Comparison of ENCODE assay signal across 10 mouse cellular contexts in genomic region chr6:72873338-72873737, GRCm38 (mm10). TPM values are rescaled to one million over a fixed set of nuclear protein-coding genes. Genes with fewer than 3 reads are reported as not detected.
A peak's percentile ranks its signal among the peaks of the same experiment; 100 is the strongest.
DNase-seq lines count a peak whose midpoint lies in the region; ATAC-seq and TF ChIP-seq lines count a peak whose summit lies in the region.
"Had no signal": no experiment of that assay in that cellular context is flagged by ENCODE, and none has a peak within 500 bp of the region (broad histone marks: within the 10 kb centered on the region; RNA-seq: fewer than 3 reads in every experiment).

No protein-coding gene starts in this region.

- no peak for TF ChIP-seq CTCF in heart, adult 2 months (IDR thresholded peaks at IDR 0.05)

- WGBS in heart, adult 2 months = 63% methylated on average over 3 of the region's 3 CpGs
- 78% methylated on average over 3 of the region's 3 CpGs for WGBS in heart, embryonic 10.5 days
- 84% methylated on average over 3 of the region's 3 CpGs for WGBS in forebrain, embryonic 14.5 days
- WGBS in forebrain, embryonic 16.5 days = 85% methylated on average over 3 of the region's 3 CpGs

- no peaks in the 10 kb centered on the region for H3K27me3 ChIP-seq in heart, adult 2 months (ENCODE audit: control insufficient read depth, insufficient read depth, low read length)
- H3K27me3 ChIP-seq in heart, embryonic 10.5 days (ENCODE audit: insufficient read depth, poor library complexity, severe bottlenecking) = no peaks in the 10 kb centered on the region
- no peaks in the 10 kb centered on the region for H3K27me3 ChIP-seq in forebrain, embryonic 14.5 days (replicated peaks; ENCODE audit: control insufficient read depth, insufficient read depth, low read length)
- H3K27me3 ChIP-seq in forebrain, embryonic 16.5 days (replicated peaks; ENCODE audit: control insufficient read depth, insufficient read depth, low read length) = no peaks in the 10 kb centered on the region
- H3K27me3 ChIP-seq: liver, embryonic 15.5 days; neural tube, embryonic 12.5 days had no signal

- intact Hi-C loops in heart, adult 2 months (cut with DNase I) = no loop called here

- no peak overlapping the region for H3K9ac ChIP-seq in heart, adult 2 months (ENCODE audit: low read depth, low read length)
- H3K9ac ChIP-seq in forebrain, embryonic 14.5 days (ENCODE audit: low read length) = no peak overlapping the region
- H3K9ac ChIP-seq in forebrain, embryonic 16.5 days (replicated peaks; ENCODE audit: low read depth, low read length) = no peak overlapping the region
- H3K9ac ChIP-seq: liver, embryonic 15.5 days; neural tube, embryonic 12.5 days had no signal

- no peak overlapping the region for H3K4me2 ChIP-seq in forebrain, embryonic 14.5 days (ENCODE audit: low read length)
- H3K4me2 ChIP-seq in forebrain, embryonic 16.5 days (ENCODE audit: low read length) = no peak overlapping the region
- H3K4me2 ChIP-seq: liver, embryonic 15.5 days; neural tube, embryonic 12.5 days had no signal

- H3K27ac ChIP-seq in heart, adult 2 months = peak overlapping the region; percentile 67
- no peak overlapping the region for H3K27ac ChIP-seq in heart, embryonic 10.5 days
- H3K27ac ChIP-seq in forebrain, embryonic 14.5 days (ENCODE audit: low read depth, low read length) = no peak overlapping the region
- no peak overlapping the region for H3K27ac ChIP-seq in forebrain, embryonic 16.5 days (ENCODE audit: low read length)
- H3K27ac ChIP-seq: liver, embryonic 15.5 days; neural tube, embryonic 12.5 days had no signal

- TF ChIP-seq POLR2A in heart, adult 2 months (IDR thresholded peaks at IDR 0.05; ENCODE audit: insufficient read depth, low read depth, low read length) = no peak

- TF ChIP-seq EP300 in heart, adult 2 months (IDR thresholded peaks at IDR 0.05; ENCODE audit: insufficient read depth, low read depth, low read length) = peak; percentile 58; the same call in 1 of the 2 replicates

- ATAC-seq in forebrain, embryonic 14.5 days = no peak
- no peak for ATAC-seq in forebrain, embryonic 16.5 days

- H3K79me2 ChIP-seq in heart, adult 2 months (replicated peaks; ENCODE audit: control insufficient read depth, insufficient read depth, low read length) = peaks cover 10% of the 10 kb centered on the region

- DNase-seq in heart, adult 2 months = peak; percentile 69 to 81
- DNase-seq in heart, embryonic 10.5 days (ENCODE audit: low spot score) = no peak
- DNase-seq in adipocyte (ENCODE audit: low spot score) = peak; percentile 50
- peak; percentile 38 to 45 for DNase-seq in cerebellum, postnatal 14 days
- peak; percentile 76 to 91 for DNase-seq in kidney, postnatal 25 days
- no peak for DNase-seq in forebrain, embryonic 14.5 days (ENCODE audit: low spot score)
- DNase-seq in left cerebral cortex, adult 9 months (ENCODE audit: low spot score in 2 of 2) = no peak

- peaks cover 36% of the 10 kb centered on the region for H3K4me1 ChIP-seq in heart, adult 2 months (ENCODE audit: control insufficient read depth, insufficient read depth, low read length)
- H3K4me1 ChIP-seq in heart, embryonic 10.5 days = peaks cover 30% of the 10 kb centered on the region
- H3K4me1 ChIP-seq in forebrain, embryonic 14.5 days (ENCODE audit: control insufficient read depth, insufficient read depth, low read length) = no peaks in the 10 kb centered on the region
- H3K4me1 ChIP-seq in forebrain, embryonic 16.5 days (replicated peaks; ENCODE audit: control insufficient read depth, insufficient read depth, low read length) = 0 out of 2 replicates have a peak, but pooled peaks cover 3% of the 10 kb centered on the region

- peaks cover 40% of the 10 kb centered on the region for H3K36me3 ChIP-seq in heart, adult 2 months (ENCODE audit: control insufficient read depth, insufficient read depth, low read length)
- no peaks in the 10 kb centered on the region for H3K36me3 ChIP-seq in heart, embryonic 10.5 days
- H3K36me3 ChIP-seq in forebrain, embryonic 14.5 days (ENCODE audit: control insufficient read depth, insufficient read depth, low read length) = no peaks in the 10 kb centered on the region
- H3K36me3 ChIP-seq in forebrain, embryonic 16.5 days (ENCODE audit: control insufficient read depth, insufficient read depth) = no peaks in the 10 kb centered on the region
- H3K36me3 ChIP-seq: liver, embryonic 15.5 days; neural tube, embryonic 12.5 days had no signal

- no peaks in the 10 kb centered on the region for H3K9me3 ChIP-seq in heart, embryonic 10.5 days
- H3K9me3 ChIP-seq in forebrain, embryonic 14.5 days (replicated peaks; ENCODE audit: control insufficient read depth, low read length) = no peaks in the 10 kb centered on the region
- no peaks in the 10 kb centered on the region for H3K9me3 ChIP-seq in forebrain, embryonic 16.5 days (ENCODE audit: control insufficient read depth, low read length)
- H3K9me3 ChIP-seq: liver, embryonic 15.5 days; neural tube, embryonic 12.5 days had no signal

- H3K4me3 ChIP-seq in heart, adult 2 months = no peak overlapping the region
- no peak overlapping the region for H3K4me3 ChIP-seq in heart, embryonic 10.5 days
- H3K4me3 ChIP-seq in forebrain, embryonic 14.5 days (ENCODE audit: low read depth, low read length) = no peak overlapping the region
- H3K4me3 ChIP-seq in forebrain, embryonic 16.5 days (replicated peaks; ENCODE audit: low read length) = no peak overlapping the region
- H3K4me3 ChIP-seq: liver, embryonic 15.5 days; neural tube, embryonic 12.5 days had no signal

RNA-seq across cellular contexts. Expression of gene Kcmf1, which starts 26.4 kb away (rescaled TPM):
- total RNA-seq in heart, adult 2 months (2021) = 100 to 1,000 TPM in 1 of 2 experiments, 10 to 100 TPM in 1; 95.7 to 107 TPM
- polyA plus RNA-seq in heart, adult 2 months (2012; rRNA removed) = 114 and 185 TPM in 2 replicates
- 37.4 and 37.7 TPM in 2 replicates for polyA plus RNA-seq in heart, embryonic 10.5 days (2016; fragmentation: Nextera tagmentation; extraction: Ambion mirVana)
- 33.4 and 34.1 TPM in 2 replicates for polyA plus RNA-seq in forebrain, embryonic 14.5 days (2014; fragmentation: Nextera tagmentation; extraction: Ambion mirVana)
- 31.1 and 31.7 TPM in 2 replicates for polyA plus RNA-seq in forebrain, embryonic 16.5 days (2015; fragmentation: Nextera tagmentation; extraction: Ambion mirVana)

Comparison
In these comparisons a context has a peak if more than half of its experiments do, and no peak if none do; other contexts are left out.
1. DNase-seq: peak in heart, adult 2 months (2 of 2), adipocyte (single experiment), cerebellum, postnatal 14 days (2 of 2) and kidney, postnatal 25 days (2 of 2); none in heart, embryonic 10.5 days (single experiment), forebrain, embryonic 14.5 days (single experiment) and left cerebral cortex, adult 9 months (0 of 2).